Mouse (Mus musculus) testis, adult 2 months (tissue): ENCODE data around the gene Kcnt2.

Experiments
- CTCF ChIP-seq: fragments of 200-500 bp; IDR thresholded peaks from 2 replicates; pipeline ENCODE4 v1.5.1; 2012; ENCODE audit warnings: low read depth, mild to moderate bottlenecking, inconsistent platforms, low read length, moderate library complexity; ENCODE audit not compliant: control insufficient read depth, insufficient read depth, insufficient replicate concordance
- POLR2A ChIP-seq: fragments of 200-500 bp; IDR thresholded peaks from 2 replicates; pipeline ENCODE4 v1.6.1; 2012; ENCODE audit warnings: low read depth, mild to moderate bottlenecking, inconsistent platforms, low read length, moderate library complexity; ENCODE audit not compliant: control insufficient read depth

- TF ChIP-seq CTCF (no peak), POLR2A (no peak)
Observed at GRCm38 (mm10) chr1:140492237-140492636, 246.3 kb downstream of the Kcnt2 start.
